Mouse (Mus musculus) heart, embryonic 15.5 days (tissue): ENCODE measurements at regions not wholly inside any gene's neighbourhood (a gene's known extent, or its start where the extent isn't known, plus 50 kb on each side); places are given as distances from the start of the nearest gene placed in this dataset.

Source experiments
- ATAC-seq: fragments of 200-750 bp; cut with Nextera tagmentation; replicated peaks from 2 replicates; pipeline ENCODE4 v1.8.0; 2017; ENCODE audit warnings: low read depth, moderate TSS enrichment; ENCODE audit not compliant: insufficient number of reproducible peaks, insufficient read depth, low FRiP score
- H3K27ac ChIP-seq: fragments of 300-500 bp; sonication (generic); 2 replicates; pipeline ENCODE4 v1.5.1; 2015; ENCODE audit warnings: mild to moderate bottlenecking, inconsistent platforms
- H3K27me3 ChIP-seq: fragments of 300-500 bp; sonication (generic); 2 replicates; pipeline ENCODE4 v1.6.1; 2015; ENCODE audit warnings: inconsistent platforms
- H3K36me3 ChIP-seq: fragments of 300-500 bp; sonication (generic); 2 replicates; pipeline ENCODE4 v1.6.1; 2015; ENCODE audit warnings: mild to moderate bottlenecking, inconsistent platforms
- H3K4me1 ChIP-seq: fragments of 300-500 bp; sonication (generic); replicated peaks from 2 replicates; pipeline ENCODE4 v1.6.1; 2015; ENCODE audit warnings: inconsistent platforms
- H3K4me2 ChIP-seq: fragments of 300-500 bp; sonication (generic); 2 replicates; pipeline ENCODE4 v1.6.1; 2015; ENCODE audit warnings: inconsistent platforms, mild to moderate bottlenecking, moderate library complexity
- H3K4me3 ChIP-seq: fragments of 300-500 bp; sonication (generic); 2 replicates; pipeline ENCODE4 v1.5.1; 2015; ENCODE audit warnings: mild to moderate bottlenecking, inconsistent platforms
- H3K9ac ChIP-seq: fragments of 300-500 bp; sonication (generic); 2 replicates; pipeline ENCODE4 v1.6.1; 2015; ENCODE audit warnings: mild to moderate bottlenecking, inconsistent platforms
- H3K9me3 ChIP-seq: fragments of 300-500 bp; sonication (generic); replicated peaks from 2 replicates; pipeline ENCODE4 v1.6.1; 2016; ENCODE audit warnings: inconsistent platforms
- WGBS: fragments of 180-500 bp; shearing (Covaris S2); methylation state at CpG from one replicate; pipeline ENCODE4 v1.1.7; 2015; ENCODE audit warnings: mixed read lengths; 5-methylcytosine and 5-hydroxymethylcytosine counted together

DNA sequence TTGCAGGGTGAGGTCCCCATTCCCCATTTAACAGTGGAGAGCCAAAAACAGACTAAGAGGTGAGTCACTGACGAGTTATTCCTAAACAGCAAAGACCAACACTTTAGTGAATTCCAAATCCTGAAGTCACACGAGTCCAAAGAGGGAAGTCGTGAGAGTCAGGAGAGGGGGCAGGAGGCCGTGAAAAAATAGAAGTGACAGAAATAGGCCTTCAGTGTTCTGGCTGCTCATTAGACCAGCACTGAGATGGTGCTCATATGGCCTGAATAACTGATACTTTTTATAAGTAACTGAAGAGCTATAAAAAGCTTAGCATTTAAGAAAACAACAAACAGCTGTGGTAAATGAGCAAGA lies 68.5 kb upstream of the Bach2 start:
- no peak; the same call in 1 of the 2 replicates for ATAC-seq

DNA sequence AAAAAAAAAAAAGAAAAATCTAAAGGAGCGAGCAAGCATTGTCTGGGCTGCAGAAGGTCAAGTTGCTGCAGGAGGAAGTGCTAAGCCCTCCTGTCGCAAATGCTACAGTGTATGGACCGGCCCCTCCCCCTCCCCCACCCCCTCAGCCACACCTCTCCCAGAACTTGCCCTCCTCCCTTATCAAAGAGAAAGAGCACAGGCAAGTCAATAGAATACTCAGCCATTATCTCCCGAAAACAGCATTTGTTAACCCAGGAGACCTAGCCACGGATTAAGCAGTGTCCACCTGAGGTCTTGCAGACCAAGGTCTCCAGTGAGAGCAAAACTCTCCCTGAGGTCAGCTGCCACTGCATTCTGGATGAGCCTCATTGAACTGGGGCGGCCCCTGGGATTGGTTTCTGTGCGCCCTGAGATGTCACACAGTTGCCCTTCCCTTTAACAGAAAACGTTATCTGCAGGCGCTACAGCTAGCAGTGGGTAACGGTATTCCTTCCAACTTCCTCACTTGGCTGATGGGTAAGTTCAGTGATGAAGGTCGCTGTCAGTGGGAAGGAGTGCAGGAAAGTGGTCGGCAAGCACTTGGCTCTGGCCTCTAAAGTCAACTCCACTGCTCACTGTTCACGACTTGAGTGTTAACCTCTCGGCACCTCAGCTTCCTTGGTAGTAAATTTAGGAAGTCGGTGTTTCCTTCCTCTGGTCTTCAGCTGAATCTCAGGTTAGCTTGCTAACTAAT lies 68.0 kb upstream of the Bach2 start:
- H3K27ac ChIP-seq: peak overlapping the region; percentile 24
- no peak overlapping the region for H3K9ac ChIP-seq

More for the DNA sequence above, 68.5 kb upstream of the Bach2 start:
- Histone ChIP-seq H3K4me1 (peaks cover 15% of the 10 kb centered on the region), H3K4me3 (no peak overlapping the region), H3K9me3 (no peaks in the 10 kb centered on the region), H3K36me3 (no peaks in the 10 kb centered on the region), H3K9ac (no peak overlapping the region), H3K27me3 (no peaks in the 10 kb centered on the region), H3K4me2 (no peak overlapping the region), H3K27ac (peak overlapping the region; percentile 24; the same call in 1 of the 2 replicates)
- WGBS: 18% methylated on average over 4 of the region's 4 CpGs

DNA sequence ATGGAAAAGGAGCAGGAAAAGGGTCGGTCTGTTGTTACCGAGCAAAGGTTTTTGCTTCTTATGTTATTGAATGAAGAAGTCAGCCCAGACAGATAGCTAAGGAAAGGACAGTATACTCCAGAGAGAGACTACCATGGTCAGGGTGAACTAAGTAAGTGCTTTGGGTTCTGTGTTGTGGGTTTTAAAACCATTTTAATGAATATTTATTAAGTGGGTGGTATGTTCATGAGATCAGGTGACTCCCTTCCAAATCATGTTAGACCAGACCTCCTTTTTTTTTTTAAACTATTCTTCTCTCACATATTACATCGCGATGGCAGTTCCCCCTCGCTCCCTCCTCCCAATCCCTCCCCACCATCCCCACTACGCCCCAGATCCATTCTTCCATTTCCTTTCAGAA lies 67.3 kb upstream of the Bach2 start:
- 91% methylated on average over 6 of the region's 6 CpGs for WGBS
- H3K9me3 ChIP-seq: no peaks in the 10 kb centered on the region

More for the DNA sequence above, 68.0 kb upstream of the Bach2 start:
- Histone ChIP-seq H3K4me1 (peaks cover 15% of the 10 kb centered on the region), H3K4me2 (peak overlapping the region; percentile 38), H3K9me3 (no peaks in the 10 kb centered on the region), H3K36me3 (no peaks in the 10 kb centered on the region), H3K27me3 (no peaks in the 10 kb centered on the region), H3K4me3 (no peak overlapping the region)
- WGBS: 31% methylated on average over 15 of the region's 15 CpGs
- no peak for ATAC-seq

DNA sequence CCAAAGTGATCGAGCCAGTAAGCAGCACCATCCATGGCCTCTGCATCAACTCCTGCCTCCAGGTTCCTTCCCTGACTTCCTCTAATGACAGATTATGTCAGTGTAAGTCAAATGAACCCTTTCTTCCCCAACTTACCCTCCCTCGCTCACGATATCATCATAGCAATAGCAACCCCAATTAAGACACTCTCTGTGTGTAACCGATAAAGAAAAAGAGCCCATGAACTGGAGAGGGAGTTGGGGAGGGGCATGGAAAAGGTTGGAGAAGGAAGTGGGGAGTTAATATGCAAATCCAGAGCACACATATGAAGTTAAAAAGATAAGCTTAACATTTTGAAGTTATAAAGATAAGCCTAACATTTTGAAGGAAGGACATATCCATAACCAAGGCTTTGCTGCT lies 65.6 kb upstream of the Bach2 start:
- no peak overlapping the region for H3K4me2 ChIP-seq
- H3K4me3 ChIP-seq: no peak overlapping the region
- peaks cover 15% of the 10 kb centered on the region for H3K4me1 ChIP-seq
- no peaks in the 10 kb centered on the region for H3K9me3 ChIP-seq
- ATAC-seq: no peak
- H3K27me3 ChIP-seq: no peaks in the 10 kb centered on the region
- no peak overlapping the region for H3K27ac ChIP-seq
- H3K36me3 ChIP-seq: no peaks in the 10 kb centered on the region
- H3K9ac ChIP-seq: no peak overlapping the region
- 81% methylated on average over 4 of the region's 4 CpGs for WGBS

More for the DNA sequence above, 67.3 kb upstream of the Bach2 start:
- Histone ChIP-seq H3K4me1 (peaks cover 15% of the 10 kb centered on the region), H3K27ac (no peak overlapping the region), H3K36me3 (no peaks in the 10 kb centered on the region), H3K27me3 (no peaks in the 10 kb centered on the region), H3K4me2 (no peak overlapping the region), H3K4me3 (no peak overlapping the region), H3K9ac (no peak overlapping the region)
- ATAC-seq: no peak

DNA sequence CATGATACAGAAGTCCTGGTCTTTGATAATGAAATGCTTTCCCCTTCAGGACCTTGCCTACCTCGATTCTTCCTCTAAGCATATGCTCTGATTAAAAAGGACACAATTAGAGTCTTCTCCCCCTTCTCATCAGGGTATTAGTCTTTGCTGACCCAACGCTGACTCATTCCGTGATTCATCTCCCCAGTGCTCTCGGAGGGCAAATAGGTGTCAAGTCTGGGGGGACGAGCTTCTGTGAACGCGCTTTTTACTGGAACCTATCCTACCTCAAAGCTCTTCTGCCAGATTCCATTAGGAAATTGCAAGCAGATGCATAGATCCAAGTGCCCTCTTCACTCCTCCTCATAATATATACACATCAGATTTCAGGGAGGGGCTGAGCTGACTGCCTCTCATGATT lies 63.8 kb upstream of the Bach2 start:
- Histone ChIP-seq H3K4me3 (no peak overlapping the region), H3K9me3 (no peaks in the 10 kb centered on the region), H3K4me1 (peaks cover 17% of the 10 kb centered on the region), H3K27ac (no peak overlapping the region), H3K36me3 (no peaks in the 10 kb centered on the region), H3K27me3 (no peaks in the 10 kb centered on the region), H3K9ac (no peak overlapping the region), H3K4me2 (no peak overlapping the region)
- no peak for ATAC-seq
- WGBS: 64% methylated on average over 7 of the region's 7 CpGs

DNA sequence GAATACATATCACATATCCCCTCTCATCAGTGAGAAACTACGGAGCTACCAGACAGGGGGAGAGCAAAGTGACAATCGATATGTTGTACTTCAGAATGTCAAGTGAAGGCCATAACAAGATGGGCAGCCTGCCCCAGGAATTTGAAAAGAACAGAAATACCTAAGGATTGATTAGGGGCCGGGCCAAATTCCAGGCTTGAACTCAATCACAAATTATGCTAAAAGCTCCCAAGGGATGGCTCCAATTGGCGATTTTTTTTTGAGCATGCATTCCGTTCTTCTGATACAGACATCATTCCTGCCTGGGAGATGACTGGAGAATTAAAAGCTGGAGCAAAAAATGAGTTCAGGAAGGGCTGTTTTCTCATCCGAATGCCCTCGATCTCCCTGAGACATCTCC lies 63.4 kb upstream of the Bach2 start:
- no peak for ATAC-seq
- peaks cover 17% of the 10 kb centered on the region for H3K4me1 ChIP-seq
- no peaks in the 10 kb centered on the region for H3K9me3 ChIP-seq

DNA sequence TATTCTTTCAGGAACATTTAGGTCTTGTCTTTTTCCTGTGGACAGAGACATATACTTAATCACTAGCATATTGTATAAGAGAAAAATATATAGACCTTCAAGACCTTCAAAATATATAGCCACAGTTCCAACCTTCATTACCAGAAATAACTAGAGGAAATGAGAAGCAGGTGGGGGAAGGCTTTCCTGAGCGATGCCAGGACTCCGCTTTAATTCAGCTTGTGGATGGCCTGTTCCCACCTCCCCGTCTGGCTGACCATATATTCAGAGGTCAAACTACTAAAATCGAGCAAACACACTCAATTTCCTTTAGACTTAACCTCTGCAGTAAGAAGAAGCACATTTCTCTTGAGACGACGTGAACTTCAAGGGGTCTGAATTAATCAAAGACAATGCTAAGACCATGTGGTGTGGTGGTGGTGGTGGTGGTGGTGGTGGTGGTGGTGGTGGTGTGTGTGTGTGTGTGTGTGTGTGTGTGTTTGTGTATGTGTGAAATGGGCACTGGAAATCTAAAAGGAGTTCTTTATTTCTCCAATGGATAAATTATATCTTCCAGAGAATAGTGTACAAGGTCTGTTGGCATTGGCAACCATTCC lies 62.7 kb upstream of the Bach2 start:
- no peak overlapping the region for H3K9ac ChIP-seq
- no peaks in the 10 kb centered on the region for H3K36me3 ChIP-seq
- H3K4me2 ChIP-seq: no peak overlapping the region
- 68% methylated on average over 6 of the region's 6 CpGs for WGBS
- H3K4me3 ChIP-seq: no peak overlapping the region
- no peaks in the 10 kb centered on the region for H3K9me3 ChIP-seq
- H3K27ac ChIP-seq: no peak overlapping the region
- peaks cover 11% of the 10 kb centered on the region for H3K4me1 ChIP-seq
- ATAC-seq: no peak
- H3K27me3 ChIP-seq: no peaks in the 10 kb centered on the region

More for the DNA sequence above, 63.4 kb upstream of the Bach2 start:
- Histone ChIP-seq H3K4me3 (no peak overlapping the region), H3K36me3 (no peaks in the 10 kb centered on the region), H3K27ac (no peak overlapping the region), H3K9ac (no peak overlapping the region), H3K4me2 (no peak overlapping the region), H3K27me3 (no peaks in the 10 kb centered on the region)
- 55% methylated on average over 7 of the region's 7 CpGs for WGBS

DNA sequence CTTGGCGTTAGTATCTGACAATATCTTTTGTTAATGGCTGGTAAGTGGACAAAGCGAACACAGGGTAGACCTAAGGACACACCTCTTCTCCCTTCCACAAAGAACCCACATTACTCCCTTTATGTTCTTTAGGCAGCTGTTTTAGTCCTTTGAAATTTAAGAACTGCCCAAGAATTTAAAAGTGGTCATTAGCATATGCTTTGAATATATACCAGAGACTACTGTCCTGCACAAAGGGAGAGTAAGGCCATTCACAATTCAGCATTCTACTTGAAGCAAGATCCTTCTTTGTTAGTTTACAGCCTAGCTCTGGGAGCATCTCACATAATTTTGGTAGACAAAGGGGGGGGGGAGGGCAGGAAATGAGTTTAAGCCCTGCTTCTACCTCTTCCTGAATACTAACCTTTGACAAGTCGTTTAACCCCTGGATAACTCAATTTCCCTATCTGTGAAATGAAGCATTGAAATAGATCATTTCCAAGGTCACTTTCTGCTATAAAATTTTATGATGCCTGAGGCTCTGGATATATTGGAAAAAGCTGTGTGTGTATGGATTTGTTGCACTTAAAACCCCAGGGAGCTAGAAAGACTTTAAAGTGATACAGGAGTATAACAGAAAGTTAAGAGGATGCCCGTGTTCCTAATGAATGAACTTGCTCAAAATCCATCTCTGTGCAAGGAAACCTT lies 62.0 kb upstream of the Bach2 start:
- no peak overlapping the region for H3K4me3 ChIP-seq
- H3K27me3 ChIP-seq: no peaks in the 10 kb centered on the region
- no peaks in the 10 kb centered on the region for H3K36me3 ChIP-seq
- no peak overlapping the region for H3K4me2 ChIP-seq
- H3K9me3 ChIP-seq: no peaks in the 10 kb centered on the region
- no peak overlapping the region for H3K27ac ChIP-seq
- H3K4me1 ChIP-seq: peaks cover 9% of the 10 kb centered on the region
- ATAC-seq: no peak
- 64% methylated on average over 4 of the region's 4 CpGs for WGBS
- H3K9ac ChIP-seq: no peak overlapping the region

DNA sequence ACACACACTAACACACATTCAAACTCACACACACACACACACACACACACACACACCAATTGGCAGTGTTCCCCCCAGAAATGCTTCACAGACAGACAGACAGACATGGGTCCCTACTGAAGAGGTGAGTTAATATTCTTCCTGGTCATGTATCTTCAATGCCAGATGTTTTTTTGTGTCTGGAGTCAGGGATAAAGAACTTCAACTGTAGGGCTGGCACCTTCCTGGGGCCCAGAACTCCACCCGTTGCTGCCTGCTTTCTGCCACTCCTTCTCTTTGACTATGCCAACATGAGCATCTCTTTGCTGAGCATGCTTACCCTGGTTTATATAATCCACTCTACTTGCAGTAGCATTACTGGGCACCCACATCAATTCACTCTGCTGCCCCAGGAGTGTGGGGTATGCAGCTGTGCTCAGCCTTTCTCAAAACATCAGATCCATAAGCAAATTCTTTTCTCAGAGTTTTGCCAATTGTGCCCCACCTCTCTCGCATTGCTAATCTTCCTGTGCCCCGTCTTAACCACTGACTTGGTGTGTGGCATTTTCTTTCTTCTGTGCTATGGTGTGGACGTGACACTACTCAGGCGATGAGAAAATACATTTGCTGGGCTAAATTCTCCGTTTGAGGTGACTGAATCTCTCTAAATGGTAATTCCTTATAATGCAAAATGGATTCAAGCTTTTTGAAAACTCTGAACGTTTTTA lies 60.5 kb upstream of the Bach2 start:
- Histone ChIP-seq H3K4me1 (peaks cover 9% of the 10 kb centered on the region), H3K27me3 (no peaks in the 10 kb centered on the region), H3K4me3 (no peak overlapping the region), H3K4me2 (no peak overlapping the region), H3K9ac (no peak overlapping the region), H3K27ac (no peak overlapping the region), H3K36me3 (no peaks in the 10 kb centered on the region), H3K9me3 (no peaks in the 10 kb centered on the region)
- WGBS: 60% methylated on average over 7 of the region's 7 CpGs
- no peak for ATAC-seq

DNA sequence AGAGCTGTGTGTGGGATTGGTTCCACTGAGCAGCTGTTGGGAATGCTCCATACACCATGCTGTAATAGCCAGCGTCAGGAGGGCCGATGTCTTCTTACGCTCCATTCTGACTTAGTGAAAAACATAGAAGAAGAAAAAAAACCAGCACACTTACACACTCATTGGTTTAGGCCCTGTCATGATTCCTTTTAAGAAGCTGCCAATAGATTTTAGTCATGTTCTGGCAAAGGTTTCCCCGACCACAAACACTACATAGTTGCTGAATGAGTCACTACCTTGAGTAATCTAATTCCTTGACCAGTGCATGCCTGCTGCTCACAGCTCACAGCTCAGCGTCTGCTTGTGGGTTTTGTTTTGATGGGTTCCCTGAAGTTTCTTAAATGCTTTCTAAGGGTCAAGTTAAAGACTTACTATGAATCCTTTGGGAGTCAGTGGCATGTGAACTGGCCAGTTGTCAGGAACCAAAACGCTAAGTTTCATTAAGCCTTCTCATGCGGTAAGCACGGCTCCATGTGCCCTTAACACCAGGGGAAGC lies 58.8 kb upstream of the Bach2 start:
- Histone ChIP-seq H3K4me1 (peaks cover 9% of the 10 kb centered on the region), H3K4me3 (no peak overlapping the region), H3K27me3 (no peaks in the 10 kb centered on the region), H3K4me2 (peak overlapping the region; percentile 37), H3K36me3 (no peaks in the 10 kb centered on the region), H3K27ac (peak overlapping the region; percentile 64), H3K9me3 (no peaks in the 10 kb centered on the region), H3K9ac (no peak overlapping the region)
- 28% methylated on average over 8 of the region's 8 CpGs for WGBS
- ATAC-seq: peak; percentile 86

DNA sequence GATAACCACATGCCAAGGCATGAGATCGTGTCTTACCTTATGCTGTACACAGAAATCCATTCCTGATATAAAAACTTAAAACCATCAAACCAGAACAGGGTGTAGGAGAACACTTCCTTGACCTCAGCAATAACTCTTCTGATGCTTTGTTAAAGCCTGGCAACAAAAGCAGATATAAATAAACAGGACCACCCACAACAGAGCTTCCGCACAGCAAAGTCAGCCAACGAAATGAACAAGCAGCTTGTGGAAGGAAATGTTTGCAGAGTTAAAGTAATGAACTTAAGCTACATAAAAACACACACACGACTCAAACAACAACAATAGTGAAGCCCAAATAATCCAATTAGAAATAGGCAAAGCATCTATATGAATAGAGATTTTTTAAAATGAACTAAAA lies 54.8 kb upstream of the Bach2 start:
- no peak overlapping the region for H3K9ac ChIP-seq
- no peak overlapping the region for H3K4me3 ChIP-seq
- H3K4me2 ChIP-seq: no peak overlapping the region
- no peak overlapping the region for H3K27ac ChIP-seq
- 80% methylated on average over 4 of the region's 4 CpGs for WGBS
- ATAC-seq: no peak
- H3K36me3 ChIP-seq: no peaks in the 10 kb centered on the region
- peaks cover 9% of the 10 kb centered on the region for H3K4me1 ChIP-seq
- H3K9me3 ChIP-seq: no peaks in the 10 kb centered on the region
- no peaks in the 10 kb centered on the region for H3K27me3 ChIP-seq
